Mouse (Mus musculus) testis, adult 2 months (tissue): ENCODE results near the gene Scube2. TPM values are rescaled to one million over a fixed set of nuclear protein-coding genes. Genes with fewer than 3 reads are reported as not detected.

Experiments used
- H3K27ac ChIP-seq: fragments of 200-500 bp; 2 replicates; pipeline ENCODE4 v1.5.1; 2012; ENCODE audit warnings: low read depth, low read length; ENCODE audit not compliant: control insufficient read depth, insufficient read depth
- H3K27me3 ChIP-seq: fragments of 200-500 bp; 2 replicates; pipeline ENCODE4 v1.6.1; 2012; ENCODE audit warnings: mild to moderate bottlenecking, low read length, moderate library complexity; ENCODE audit not compliant: control insufficient read depth, insufficient read depth
- H3K36me3 ChIP-seq: fragments of 200-500 bp; 2 replicates; pipeline ENCODE4 v1.6.1; 2012; ENCODE audit warnings: mild to moderate bottlenecking, low read length; ENCODE audit not compliant: control insufficient read depth, insufficient read depth
- H3K4me1 ChIP-seq: fragments of 200-500 bp; 2 replicates; pipeline ENCODE4 v1.6.1; 2012; ENCODE audit warnings: low read length; ENCODE audit not compliant: control insufficient read depth, insufficient read depth
- H3K4me3 ChIP-seq: fragments of 200-500 bp; 2 replicates; pipeline ENCODE4 v1.5.1; 2012; ENCODE audit warnings: low read depth, mild to moderate bottlenecking, low read length, moderate library complexity, mixed read lengths; ENCODE audit not compliant: control insufficient read depth
- CTCF ChIP-seq: fragments of 200-500 bp; IDR thresholded peaks from 2 replicates; pipeline ENCODE4 v1.5.1; 2012; ENCODE audit warnings: low read depth, mild to moderate bottlenecking, inconsistent platforms, low read length, moderate library complexity; ENCODE audit not compliant: control insufficient read depth, insufficient read depth, insufficient replicate concordance
- POLR2A ChIP-seq: fragments of 200-500 bp; IDR thresholded peaks from 2 replicates; pipeline ENCODE4 v1.6.1; 2012; ENCODE audit warnings: low read depth, mild to moderate bottlenecking, inconsistent platforms, low read length, moderate library complexity; ENCODE audit not compliant: control insufficient read depth
- polyA plus RNA-seq: library from polyadenylated mRNA; depleted of rRNA; stranded (reverse); fragments of >200 nt; gene quantifications from 2 replicates; pipeline ENCODE4 v1.2.3, GENCODE M21; 2012; rRNA removed

Scube2 gene
- polyA plus RNA-seq, 1 experiment, result 8.7 TPM

DNA sequence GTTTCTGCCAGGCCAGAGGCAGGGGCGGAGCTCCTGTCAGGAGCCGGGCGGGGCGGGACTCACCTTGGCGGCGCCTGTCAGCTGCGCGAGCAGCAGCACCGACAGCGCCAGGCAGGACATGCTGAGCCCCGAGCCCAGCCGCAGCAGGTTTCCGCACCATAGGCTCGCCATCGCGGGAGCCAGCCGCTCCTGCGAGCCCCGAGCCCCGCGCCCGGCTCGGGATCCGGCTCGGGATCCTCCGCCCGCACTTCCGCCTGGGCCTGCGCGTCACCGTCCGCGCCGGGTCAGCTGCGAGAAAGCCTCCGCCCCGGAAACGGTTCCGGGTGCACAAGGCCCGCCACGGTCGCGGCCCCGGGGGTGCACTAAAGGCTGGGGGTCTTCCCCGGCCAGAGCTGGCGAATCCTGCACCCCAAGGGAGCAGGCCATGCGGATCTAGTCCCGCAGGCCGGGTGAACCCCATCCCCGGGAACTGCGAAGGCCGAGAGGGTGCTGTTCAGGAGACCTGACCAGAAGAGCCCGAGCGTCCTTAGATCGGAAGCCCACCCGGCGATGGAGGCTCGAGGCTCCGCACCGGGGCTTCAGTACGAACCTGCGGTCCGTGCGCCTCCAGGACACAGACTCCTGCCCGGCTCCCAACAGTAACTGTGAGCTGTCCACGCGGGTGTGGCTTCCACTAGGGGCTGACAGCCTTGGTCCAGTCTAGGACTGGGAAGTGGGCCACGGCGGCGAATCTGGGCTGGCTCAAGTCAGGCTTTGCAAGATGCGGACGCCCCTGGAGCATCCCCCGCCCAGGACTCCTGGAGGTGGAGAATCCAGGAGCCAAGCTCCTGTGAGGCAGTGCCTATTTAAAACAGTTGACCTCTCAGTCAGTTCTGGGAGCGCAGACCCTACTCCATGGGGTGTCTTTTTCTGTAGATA lies 113.2 kb downstream of the Scube2 start, which contains the start of gene Tmem9b:
Gene Tmem9b (minus strand): TSS at position 868 of the 918 bp plus-strand sequence.
- H3K4me1 ChIP-seq, result peaks cover 5% of the 10 kb centered on the region; the same call in 1 of the 2 replicates
- peak; percentile 22; the same call in 1 of the 2 replicates for TF ChIP-seq CTCF
- TF ChIP-seq POLR2A, result peak; percentile 72
- peak within 1 kb of the TSS; percentile 60 for H3K27ac ChIP-seq
- H3K4me3 ChIP-seq, result peak within 1 kb of the TSS; percentile 84
- H3K27me3 ChIP-seq, result no peaks in the 10 kb centered on the region
- H3K36me3 ChIP-seq, result peaks cover 1% of the 10 kb centered on the region; the same call in 1 of the 2 replicates

- H3K36me3 ChIP-seq, result peaks cover 1% of the 10 kb centered on the region; the same call in 1 of the 2 replicates
- TF ChIP-seq POLR2A (no peak), CTCF (no peak)
- no peaks in the 10 kb centered on the region for H3K27me3 ChIP-seq
- peak overlapping the region; percentile 84 for H3K4me3 ChIP-seq
- H3K27ac ChIP-seq, result peak overlapping the region; percentile 23; the same call in 1 of the 2 replicates
- peaks cover 5% of the 10 kb centered on the region; the same call in 1 of the 2 replicates for H3K4me1 ChIP-seq
Measured at GRCm38 (mm10) chr7:109751427-109752007, 114.0 kb downstream of the Scube2 start.

Other genes with a start within 250 kb of the Scube2 start
- gene St5, start 162.1 kb downstream of the Scube2 start, polyA plus RNA-seq, result 28.2 and 35.3 TPM in 2 replicates
- gene Akip1, start 162.0 kb downstream of the Scube2 start, polyA plus RNA-seq, result 34.3 and 37.8 TPM in 2 replicates
- 0.40 and 0.57 TPM in 2 replicates for gene BC051019, start 141.8 kb downstream of the Scube2 start, polyA plus RNA-seq
- gene Ascl3, start 134.0 kb downstream of the Scube2 start, polyA plus RNA-seq, result 0.95 and 1.0 TPM in 2 replicates
- 29.3 and 31.5 TPM in 2 replicates for gene Tmem9b, start 112.8 kb downstream of the Scube2 start, polyA plus RNA-seq
- gene Nrip3, start 83.7 kb downstream of the Scube2 start, polyA plus RNA-seq, result 2.1 and 2.3 TPM in 2 replicates
- 41.1 and 41.3 TPM in 2 replicates for gene Dennd5a, start 94.8 kb upstream of the Scube2 start, polyA plus RNA-seq
- 43.2 and 54.8 TPM in 2 replicates for gene Tmem41b, start 121.2 kb upstream of the Scube2 start, polyA plus RNA-seq
- 7.9 and 8.7 TPM in 2 replicates for gene Ipo7, start 152.6 kb upstream of the Scube2 start, polyA plus RNA-seq
- gene Zfp143, start 195.5 kb upstream of the Scube2 start, polyA plus RNA-seq, result 10.8 and 12.7 TPM in 2 replicates